Mouse (Mus musculus): ENCODE results near the gene Arhgdia.
"Not testable (repeated sequence)": the region's sequence is repeated elsewhere in the genome, so short reads cannot be mapped to it uniquely, and the experiment has no call there.

The Arhgdia gene

GRCm38 (mm10) chr11:120613976-120614375 is 32.6 kb upstream of the Arhgdia start:
- no peak for DNase-seq (ENCODE audit: low spot score in 2 of 2)

GRCm38 (mm10) chr11:120613481-120613972 is 32.1 kb upstream of the Arhgdia start:
- no peak for DNase-seq (ENCODE audit: low spot score in 2 of 2)

GRCm38 (mm10) chr11:120612763-120613162 is 31.3 kb upstream of the Arhgdia start:
- DNase-seq (ENCODE audit: low spot score in 2 of 2): peak in 1 of 2 experiments; percentile 64

GRCm38 (mm10) chr11:120610477-120611046 is 29.1 kb upstream of the Arhgdia start:
- DNase-seq (ENCODE audit: low spot score in 2 of 2): no peak

GRCm38 (mm10) chr11:120609250-120609649 is 27.8 kb upstream of the Arhgdia start:
- DNase-seq (ENCODE audit: low spot score in 2 of 2): no peak

DNA sequence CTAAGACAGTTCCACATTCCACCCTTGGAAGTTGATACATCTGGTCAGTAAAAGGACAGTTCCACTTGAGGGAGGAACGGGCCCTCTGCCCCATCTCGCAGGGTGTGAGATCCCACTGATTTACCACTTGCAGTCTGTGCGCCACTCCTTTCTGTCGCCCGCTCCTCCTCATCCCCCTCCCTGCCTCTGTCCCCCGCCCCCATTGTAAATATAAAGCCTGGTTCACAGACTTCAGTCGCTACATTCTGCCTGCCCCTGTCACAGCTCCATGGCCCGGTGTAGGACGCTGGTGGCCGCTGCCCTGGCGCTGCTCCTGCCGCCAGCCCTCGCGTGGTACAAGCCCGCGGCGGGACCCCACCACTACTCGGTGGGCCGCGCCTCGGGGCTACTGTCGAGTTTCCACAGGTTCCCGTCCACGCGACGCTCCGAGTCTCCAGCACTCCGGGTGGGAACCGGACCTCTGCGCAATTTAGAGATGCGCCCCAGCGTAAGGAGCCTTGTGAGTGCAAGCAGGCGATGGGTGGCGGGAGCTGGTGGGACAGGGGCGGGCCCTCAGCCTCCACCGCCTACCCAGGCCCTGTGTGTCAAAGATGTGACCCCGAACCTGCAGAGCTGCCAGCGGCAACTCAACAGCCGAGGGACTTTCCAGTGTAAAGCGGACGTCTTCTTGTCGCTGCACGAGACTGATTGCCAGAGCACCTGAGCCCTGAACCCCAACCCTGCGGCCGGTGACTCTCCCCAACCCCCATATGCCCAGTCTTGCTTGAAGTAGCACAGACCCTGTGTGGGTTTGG is 27.0 kb upstream of the Arhgdia start, which contains the start of gene Npb:
Gene Npb, plus strand, starts transcription at position 237 of the 794 bp plus-strand sequence.
- DNase-seq (ENCODE audit: low spot score in 2 of 2): no peak

DNA sequence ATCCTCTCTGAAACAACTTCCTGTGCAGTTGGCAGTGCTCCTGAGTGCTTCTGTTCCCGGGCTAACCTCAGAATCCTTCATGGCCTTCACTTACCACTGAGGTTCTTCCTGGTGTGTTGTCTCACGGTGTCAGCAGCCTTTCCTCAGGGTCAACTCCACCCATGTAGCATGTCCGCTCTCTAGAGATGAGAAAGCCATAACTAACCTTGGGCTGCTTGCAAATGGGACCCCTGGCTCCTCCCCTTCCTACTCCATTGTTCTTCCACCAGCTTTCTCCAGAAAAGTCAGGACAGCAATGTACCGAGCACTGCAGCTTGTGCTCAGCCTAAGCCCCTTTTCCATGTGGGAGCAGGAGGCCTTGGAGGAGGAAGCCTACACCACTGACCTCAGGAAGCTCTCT is 25.3 kb upstream of the Arhgdia start:
- DNase-seq (ENCODE audit: low spot score in 2 of 2): no peak

DNA sequence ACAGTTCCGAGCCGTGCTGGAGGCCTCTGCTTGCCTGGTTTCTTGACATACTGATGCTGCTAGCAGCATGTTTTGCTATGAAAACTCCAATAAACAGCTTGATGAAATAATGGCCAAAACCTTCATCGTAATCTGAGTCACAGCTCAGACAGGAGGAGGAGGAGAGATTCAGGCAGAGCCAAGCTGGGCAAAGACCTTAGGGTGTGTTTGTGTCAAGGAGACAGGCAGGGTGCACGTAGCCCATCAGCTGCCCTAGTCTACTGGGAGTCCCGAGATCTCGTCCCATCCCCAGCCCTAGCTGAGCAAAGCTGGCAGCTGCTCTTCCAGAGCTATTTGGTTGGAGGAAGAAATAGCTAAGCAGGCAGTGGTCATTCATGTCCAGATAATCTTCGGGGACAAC is 24.2 kb upstream of the Arhgdia start:
- no peak for DNase-seq (ENCODE audit: low spot score in 2 of 2)

DNA sequence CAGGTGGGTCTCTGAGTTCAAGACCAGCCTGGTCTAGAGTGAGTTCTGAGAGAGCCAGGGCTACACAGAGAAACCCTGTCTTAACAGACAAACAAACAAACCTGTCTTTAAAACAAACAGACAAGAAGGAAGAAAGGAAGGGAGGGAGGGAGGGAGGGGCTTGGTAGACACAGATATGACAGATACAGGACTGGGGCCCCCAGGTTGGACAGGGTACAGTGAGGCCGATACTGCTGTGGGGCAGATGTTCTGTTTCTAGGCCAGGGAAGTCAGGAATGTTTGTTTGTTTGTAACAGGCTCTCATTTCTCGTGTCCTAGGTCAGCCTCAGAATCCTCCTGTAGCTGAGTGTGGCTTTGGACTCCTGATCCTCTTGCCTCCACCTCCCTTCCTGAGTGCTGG is 22.1 kb upstream of the Arhgdia start:
- no peak for DNase-seq (ENCODE audit: low spot score in 2 of 2)

DNA sequence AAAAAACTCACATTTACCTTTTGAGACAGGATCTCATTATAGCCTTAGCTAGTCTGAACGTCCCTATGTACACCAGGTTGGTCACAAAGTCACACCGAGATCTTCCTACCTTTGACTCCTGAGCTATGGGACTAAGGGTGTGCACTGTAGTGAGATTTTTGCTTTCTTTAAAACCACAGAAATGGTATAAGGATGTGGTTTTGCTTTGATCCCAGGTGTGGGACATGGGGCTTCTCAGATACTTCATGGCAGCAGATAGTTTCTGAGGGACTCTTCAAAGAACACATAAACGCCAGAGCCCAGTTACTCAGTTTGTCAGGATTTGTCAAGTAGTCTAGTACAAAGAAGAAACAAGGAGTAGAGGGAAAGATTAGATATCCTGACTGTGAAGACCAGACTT is 19.3 kb upstream of the Arhgdia start:
- no peak for DNase-seq (ENCODE audit: low spot score in 2 of 2)

GRCm38 (mm10) chr11:120598990-120599549 is 17.6 kb upstream of the Arhgdia start:
- no peak for DNase-seq (ENCODE audit: low spot score in 2 of 2)

DNA sequence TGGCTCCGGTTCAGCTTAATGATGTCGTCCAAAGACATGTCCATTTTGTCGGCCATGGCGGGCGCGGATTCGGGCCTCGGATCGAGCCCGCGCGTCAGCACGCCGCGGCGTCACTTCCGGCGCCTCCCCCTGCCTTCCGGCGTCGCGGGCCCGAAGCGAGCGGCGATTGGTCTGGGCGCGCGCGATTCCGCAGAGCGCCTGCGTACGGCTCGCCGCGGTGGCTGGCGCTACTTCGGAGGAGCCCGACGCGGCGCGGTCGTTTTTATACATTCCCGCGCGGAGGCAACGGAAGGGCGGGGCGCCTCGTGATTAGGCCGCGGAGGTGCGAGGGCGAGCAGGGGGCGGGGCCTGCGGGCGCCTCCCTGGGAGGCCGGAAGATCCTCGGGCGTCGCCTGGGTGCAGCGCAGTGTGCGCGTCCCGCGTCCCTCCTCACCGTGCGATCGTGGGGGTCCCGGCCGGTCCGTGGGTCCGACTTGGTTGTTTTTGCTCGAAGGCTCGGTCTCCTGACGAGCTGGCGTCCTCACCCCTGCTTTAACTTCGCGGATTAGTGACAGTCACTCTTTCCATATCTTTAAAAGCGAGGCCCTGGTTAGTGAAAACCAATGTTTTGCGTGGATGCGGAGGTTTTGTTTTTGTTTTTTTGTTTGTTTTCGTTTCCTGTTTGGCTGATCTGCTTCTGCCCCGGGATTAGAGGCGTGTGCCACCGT is 17.0 kb upstream of the Arhgdia start, which contains the start of the genes Alyref and Anapc11:
Gene Alyref, minus strand, starts transcription at position 83 of the 707 bp plus-strand sequence.
Gene Anapc11, plus strand, starts transcription at position 139 of the 707 bp plus-strand sequence.
- peak; percentile 85 to 91 for DNase-seq (ENCODE audit: low spot score in 2 of 2)

DNA sequence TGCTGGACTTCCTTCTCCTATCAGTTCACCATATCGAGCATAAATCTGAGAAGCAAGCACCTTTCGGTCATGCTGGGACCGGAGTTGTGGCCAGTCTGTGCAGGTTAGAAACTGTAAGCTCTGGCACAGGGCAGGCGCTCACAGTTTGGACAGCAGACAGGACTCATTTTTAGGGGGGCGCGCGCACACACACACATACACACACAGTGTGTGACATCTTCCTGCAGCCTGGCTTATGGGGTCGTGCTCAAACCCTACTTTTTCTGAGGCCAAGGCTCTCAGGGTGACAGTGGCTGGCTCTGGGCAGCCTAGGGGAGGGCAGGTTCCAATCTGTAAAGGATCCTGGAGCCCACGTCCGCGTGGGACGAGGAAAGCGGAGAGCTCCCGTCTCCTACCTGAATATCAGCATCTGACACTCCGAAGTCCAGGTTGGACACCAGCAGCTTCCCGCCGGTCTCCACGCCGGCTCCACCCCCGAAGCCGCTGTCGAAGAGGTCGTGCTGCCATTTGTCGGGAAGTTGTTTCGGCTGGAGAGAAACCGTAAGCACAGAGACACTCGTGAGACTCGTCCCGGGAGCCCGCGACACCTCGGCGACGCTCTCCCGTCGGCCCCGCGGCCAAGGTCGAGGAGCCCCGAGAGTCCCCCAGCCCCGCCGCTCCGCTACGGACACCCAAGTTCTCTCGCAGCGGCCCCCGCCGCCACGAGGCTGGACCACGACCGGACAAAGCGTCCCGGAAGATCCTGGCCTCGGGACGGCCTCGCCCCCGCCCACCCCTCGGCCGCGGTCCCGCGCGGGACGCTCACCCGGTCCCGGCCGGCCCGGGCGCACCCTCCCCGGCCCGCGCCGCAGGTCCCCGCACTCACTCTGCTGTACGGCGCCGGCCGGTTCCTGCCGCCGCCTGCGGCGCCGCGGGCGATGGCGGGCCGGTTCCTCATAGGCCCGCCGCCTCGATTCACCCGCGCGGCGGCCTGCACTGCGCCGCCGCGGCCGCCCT is 16.1 kb upstream of the Arhgdia start:
- DNase-seq (ENCODE audit: low spot score in 2 of 2): no peak

GRCm38 (mm10) chr11:120588531-120588930 is 7.1 kb upstream of the Arhgdia start:
- no peak for DNase-seq (ENCODE audit: low spot score in 2 of 2)

DNA sequence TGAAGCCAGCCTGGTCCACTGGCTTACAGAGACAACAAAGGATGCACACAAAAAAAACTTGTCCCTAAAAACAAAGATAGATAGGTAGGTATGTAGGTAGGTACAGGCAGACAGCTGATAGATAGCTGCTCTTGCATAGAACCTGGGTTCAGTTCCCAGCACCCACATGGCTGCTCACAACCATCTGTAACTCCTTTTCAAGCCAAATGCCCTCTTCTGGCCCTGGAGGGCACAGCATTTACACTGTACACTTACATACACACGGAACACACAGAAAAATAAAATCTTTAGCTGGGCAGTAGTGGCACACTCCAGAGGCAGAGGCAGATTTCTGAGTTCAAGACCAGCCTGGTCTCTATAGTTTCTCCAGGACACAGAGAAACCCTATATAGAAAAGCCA is 2.5 kb upstream of the Arhgdia start:
- no peak for DNase-seq (ENCODE audit: low spot score in 2 of 2)

DNA sequence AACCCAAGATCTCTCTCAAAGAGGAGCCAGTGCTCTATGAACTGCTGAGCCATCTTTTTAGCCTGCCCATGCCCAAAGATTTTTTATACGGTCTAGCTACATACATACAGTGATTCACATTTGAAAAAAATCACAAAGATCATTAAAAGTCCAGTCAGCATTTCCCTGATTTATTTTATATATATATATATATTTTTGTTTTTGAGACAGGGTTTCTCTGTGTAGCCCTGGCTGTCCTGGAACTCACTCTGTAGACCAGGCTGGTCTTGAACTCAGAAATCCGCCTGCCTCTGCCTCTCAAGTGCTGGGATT is 1.5 kb upstream of the Arhgdia start:
- not testable (repeated sequence) for DNase-seq (ENCODE audit: low spot score in 2 of 2)

GRCm38 (mm10) chr11:120582268-120582981 is 1.0 kb upstream of the Arhgdia start:
- no peak for DNase-seq (ENCODE audit: low spot score in 2 of 2)

DNA sequence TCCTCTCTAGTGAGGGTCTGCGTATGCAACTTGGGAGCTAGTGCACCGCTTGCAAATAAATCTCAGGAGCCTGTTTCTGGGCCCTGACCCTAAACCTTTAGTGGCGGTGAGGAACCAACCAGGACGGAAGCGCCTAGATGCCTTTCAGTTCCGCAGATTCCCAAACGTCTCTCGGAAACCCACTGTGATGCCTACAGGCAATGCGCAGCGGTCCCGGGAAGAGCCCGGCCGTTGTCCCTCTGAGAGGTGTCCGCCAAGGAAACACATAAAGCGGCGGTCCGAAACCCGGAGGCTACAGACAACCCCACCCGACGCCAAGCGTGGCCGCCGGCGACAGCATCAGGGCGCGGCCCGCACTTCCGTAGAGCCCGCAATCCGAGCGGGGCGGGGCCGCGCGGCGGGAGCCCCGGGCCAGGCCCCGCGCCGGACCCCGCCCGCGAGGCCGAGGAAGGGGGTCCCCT is 523 bp downstream of the Arhgdia start:
- peak in 1 of 2 experiments; percentile 44 for DNase-seq (ENCODE audit: low spot score in 2 of 2)

DNA sequence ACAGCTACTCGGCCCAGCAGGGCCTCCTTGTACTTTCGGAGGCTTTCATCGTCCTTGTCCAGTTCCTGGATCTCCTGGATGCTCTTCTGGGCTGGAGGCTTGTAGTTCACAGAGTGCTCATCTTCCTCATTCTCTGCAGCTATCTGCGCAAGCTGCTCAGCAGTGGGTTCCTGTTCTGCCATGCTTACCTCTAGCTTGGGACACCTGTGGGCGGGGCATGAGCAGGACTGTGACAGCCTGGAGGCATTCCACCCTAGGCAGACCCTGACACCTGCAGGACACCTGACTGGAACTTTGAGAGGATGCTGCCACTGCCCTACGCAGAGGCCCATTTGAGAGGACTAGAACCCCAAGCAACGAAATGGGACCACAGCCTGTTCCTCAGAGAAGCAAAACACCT is 1.2 kb downstream of the Arhgdia start:
- DNase-seq (ENCODE audit: low spot score in 2 of 2): no peak

Measured in frontal cortex, postnatal 10 days (tissue).